Mouse (Mus musculus) kidney, adult 2 months (tissue): ENCODE data around the gene Pim2. TPM values are rescaled to one million over a fixed set of nuclear protein-coding genes. Genes with fewer than 3 reads are reported as not detected.

ENCODE experiments used
- DNase-seq: peaks from one replicate; pipeline ENCODE4 v3.0.0; 2021
- H3K27ac ChIP-seq: fragments of 200-500 bp; 2 replicates; pipeline ENCODE4 v1.5.1; 2012; ENCODE audit warnings: low read depth, low read length, control low read depth, inconsistent platforms; ENCODE audit not compliant: insufficient read depth
- H3K27me3 ChIP-seq: fragments of 200-500 bp; replicated peaks from 2 replicates; pipeline ENCODE4 v1.6.1; 2012; ENCODE audit warnings: mild to moderate bottlenecking, moderate library complexity, low read length, inconsistent platforms; ENCODE audit not compliant: control insufficient read depth, insufficient read depth
- H3K36me3 ChIP-seq: fragments of 200-500 bp; 2 replicates; pipeline ENCODE4 v1.6.1; 2012; ENCODE audit warnings: mild to moderate bottlenecking, moderate library complexity, low read length, inconsistent platforms; ENCODE audit not compliant: control insufficient read depth, insufficient read depth
- H3K4me1 ChIP-seq: fragments of 200-500 bp; 2 replicates; pipeline ENCODE4 v1.6.1; 2011; ENCODE audit warnings: low read length; ENCODE audit not compliant: control insufficient read depth, insufficient read depth
- H3K4me3 ChIP-seq: fragments of 200-500 bp; 2 replicates; pipeline ENCODE4 v1.5.1; 2011; ENCODE audit warnings: mild to moderate bottlenecking, low read depth, low read length, control low read depth; ENCODE audit not compliant: insufficient read depth
- CTCF ChIP-seq: fragments of 200-500 bp; conservative IDR thresholded peaks from 2 replicates; pipeline ENCODE4 v1.5.1; 2011; ENCODE audit warnings: low read depth, mild to moderate bottlenecking, control low read depth, low read length, moderate library complexity, mixed read lengths; ENCODE audit not compliant: insufficient read depth, insufficient read length
- POLR2A ChIP-seq: fragments of 200-500 bp; IDR thresholded peaks from one replicate; pipeline ENCODE4 v1.6.1; 2011; ENCODE audit warnings: low read depth, low read length, control low read depth
- WGBS: fragments of 180-500 bp; shearing (Covaris S2); methylation state at CpG from one replicate; pipeline ENCODE4 v1.1.7; 2018; 5-methylcytosine and 5-hydroxymethylcytosine counted together
- polyA plus RNA-seq: library from polyadenylated mRNA; depleted of rRNA; stranded (reverse); fragments of >200 nt; gene quantifications from 2 replicates; pipeline ENCODE4 v1.2.3, GENCODE M21; 2012

Gene Pim2
- polyA plus RNA-seq, 1 experiment = 11.4 TPM

- peak overlapping the region; percentile 73 for H3K4me3 ChIP-seq
- DNase-seq = no peak
- H3K36me3 ChIP-seq = no peaks in the 10 kb centered on the region
- under 1% methylated on average over 21 of the region's 21 CpGs for WGBS
- TF ChIP-seq POLR2A = no peak
- no peak for TF ChIP-seq CTCF
- H3K4me1 ChIP-seq = no peaks in the 10 kb centered on the region
- H3K27me3 ChIP-seq = no peaks in the 10 kb centered on the region
- H3K27ac ChIP-seq = no peak overlapping the region
These were observed 433 bp downstream of the Pim2 start for GRCm38 (mm10) chrX:7878495-7878894.

GRCm38 (mm10) chrX:7879819-7880218 is 1.8 kb downstream of the Pim2 start:
- Histone ChIP-seq H3K27ac (no peak overlapping the region), H3K27me3 (no peaks in the 10 kb centered on the region), H3K36me3 (no peaks in the 10 kb centered on the region), H3K4me1 (no peaks in the 10 kb centered on the region), H3K4me3 (no peak overlapping the region)
- TF ChIP-seq CTCF (peak; percentile 51), POLR2A (no peak)
- WGBS = 3% methylated on average over 11 of the region's 11 CpGs
- DNase-seq = peak; percentile 77

GRCm38 (mm10) chrX:7883841-7884567 is 5.9 kb downstream of the Pim2 start, which contains the start of gene Slc35a2:
Gene Slc35a2 (plus strand): TSS chrX:7884028.
- no peaks in the 10 kb centered on the region for H3K27me3 ChIP-seq
- TF ChIP-seq POLR2A (peak; percentile 36), CTCF (0 out of 2 replicates have a peak, but pooled peaks have one; percentile 7)
- no peaks in the 10 kb centered on the region for H3K36me3 ChIP-seq
- peak within 1 kb of the TSS; percentile 93 for H3K27ac ChIP-seq
- no peaks in the 10 kb centered on the region for H3K4me1 ChIP-seq
- under 1% methylated on average over 49 of the region's 49 CpGs for WGBS
- peak; percentile 96 for DNase-seq
- H3K4me3 ChIP-seq = peak within 1 kb of the TSS; percentile 100

- no peaks in the 10 kb centered on the region for H3K36me3 ChIP-seq
- peak overlapping the region; percentile 93; the same call in 1 of the 2 replicates for H3K27ac ChIP-seq
- H3K4me1 ChIP-seq = no peaks in the 10 kb centered on the region; the same call in 1 of the 2 replicates
- TF ChIP-seq POLR2A = no peak
- no peak for TF ChIP-seq CTCF
- no peaks in the 10 kb centered on the region for H3K27me3 ChIP-seq
- WGBS = 18% methylated on average over 10 of the region's 13 CpGs
- H3K4me3 ChIP-seq = peak overlapping the region; percentile 76
- DNase-seq = no peak
These were observed 20.1 kb downstream of the Pim2 start for GRCm38 (mm10) chrX:7898211-7898610.

GRCm38 (mm10) chrX:7898880-7899874 is 21.1 kb downstream of the Pim2 start, which contains the start of the genes Pqbp1 and Timm17b:
Gene Pqbp1 (minus strand): TSS chrX:7899269.
Gene Timm17b (plus strand): TSS chrX:7899357.
- under 1% methylated on average over 62 of the region's 62 CpGs for WGBS
- H3K36me3 ChIP-seq = no peaks in the 10 kb centered on the region
- no peaks in the 10 kb centered on the region for H3K27me3 ChIP-seq
- no peaks in the 10 kb centered on the region; the same call in 1 of the 2 replicates for H3K4me1 ChIP-seq
- H3K27ac ChIP-seq = peak within 1 kb of the TSS; percentile 94
- no peak for TF ChIP-seq CTCF
- TF ChIP-seq POLR2A = no peak
- peak within 1 kb of the TSS; percentile 93 for H3K4me3 ChIP-seq
- DNase-seq = peak; percentile 95

- H3K36me3 ChIP-seq = no peaks in the 10 kb centered on the region
- H3K4me3 ChIP-seq = no peak overlapping the region
- H3K4me1 ChIP-seq = no peaks in the 10 kb centered on the region
- TF ChIP-seq POLR2A = no peak
- TF ChIP-seq CTCF = no peak
- DNase-seq = no peak
- H3K27me3 ChIP-seq = no peaks in the 10 kb centered on the region
- WGBS = 93% methylated on average over 5 of the region's 5 CpGs
- H3K27ac ChIP-seq = no peak overlapping the region
These were observed 26.4 kb downstream of the Pim2 start for GRCm38 (mm10) chrX:7904441-7904840.
